Mouse (Mus musculus): ENCODE measurements around the gene Nomo1.

DNA sequence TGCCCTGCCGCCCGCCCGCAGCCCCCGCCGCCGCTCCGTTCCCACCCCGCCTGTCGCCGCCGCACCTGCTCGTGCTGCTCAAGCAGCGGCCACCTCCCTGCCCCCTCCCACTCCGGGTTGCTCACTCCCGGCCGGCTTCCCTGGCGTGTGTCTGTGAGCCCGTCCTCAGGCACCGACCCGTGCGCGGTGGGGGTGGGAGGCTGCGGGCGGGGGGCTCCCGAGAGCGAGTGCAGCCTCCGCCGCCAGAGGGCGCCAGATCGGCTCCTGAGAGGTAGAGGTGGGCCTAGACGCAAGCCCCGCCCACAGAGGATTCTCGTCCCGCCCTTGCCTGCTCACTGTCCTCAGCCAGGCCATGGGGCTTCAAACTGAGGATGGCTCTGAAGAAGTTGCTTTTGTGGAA lies 67.1 kb downstream of the Nomo1 start, which contains the start of gene Kcnj11:
- TF ChIP-seq CTCF (IDR thresholded peaks at IDR 0.05; ENCODE audit: extremely low read depth, insufficient read length, insufficient replicate concordance, low read depth, low read length) (peak; percentile 76), POLR2A (IDR thresholded peaks at IDR 0.05; ENCODE audit: low read depth, low read length) (no peak)

All from small intestine, adult 2 months (tissue).